Mouse (Mus musculus) G1E (cell line): Measurements from ENCODE around the gene Kcna5.

Experiments
- CTCF ChIP-seq: IDR thresholded peaks from 2 replicates; pipeline ENCODE4 v1.5.1; 2012; ENCODE audit warnings: low read depth, low read length, inconsistent platforms, mixed read lengths
- GATA1 ChIP-seq: IDR thresholded peaks from 2 replicates; pipeline ENCODE4 v1.6.1; 2012; ENCODE audit warnings: borderline replicate concordance, low read length, inconsistent platforms, mixed read lengths
- POLR2AphosphoS5 ChIP-seq: IDR thresholded peaks from 2 replicates; pipeline ENCODE4 v1.6.1; 2012; ENCODE audit warnings: low read depth, low read length, inconsistent platforms; ENCODE audit not compliant: insufficient replicate concordance
- TAL1 ChIP-seq: conservative IDR thresholded peaks from 2 replicates; pipeline ENCODE4 v1.6.1; 2012; ENCODE audit warnings: low read depth, low read length, inconsistent platforms, mixed read lengths

DNA sequence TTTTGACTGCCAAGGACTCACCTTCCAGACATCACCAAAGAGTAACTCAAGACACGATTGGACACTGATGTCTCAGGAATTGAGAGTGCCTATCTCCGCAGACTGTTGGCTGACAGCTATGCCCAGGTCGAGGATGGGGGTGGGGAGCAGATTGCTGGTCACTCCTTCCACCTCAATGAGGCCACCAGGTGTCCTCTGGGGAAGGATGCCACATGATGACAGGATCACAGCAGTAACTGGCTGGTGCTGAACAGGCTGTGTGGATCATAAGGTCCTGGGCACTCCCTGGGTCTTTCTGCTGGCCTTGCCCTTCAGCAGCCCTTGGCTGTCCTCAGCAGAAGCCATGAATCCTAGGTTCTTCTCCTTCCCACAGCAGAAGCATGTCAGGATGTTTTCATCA lies 42.2 kb upstream of the Kcna5 start:
- TF ChIP-seq CTCF = no peak
- TF ChIP-seq GATA1 = no peak
- no peak for TF ChIP-seq POLR2AphosphoS5
- no peak for TF ChIP-seq TAL1
